Mouse (Mus musculus) adrenal gland, adult 8-10 months (tissue): ENCODE measurements around the gene Bbs1. TPM values are rescaled to one million over a fixed set of nuclear protein-coding genes. Genes with fewer than 3 reads are reported as not detected.
A peak's percentile ranks its signal among the peaks of the same experiment; 100 is the strongest.
"Not testable (repeated sequence)": the region's sequence is repeated elsewhere in the genome, so short reads cannot be mapped to it uniquely, and the experiment has no call there.

Source experiments
- DNase-seq: peaks from one replicate; pipeline ENCODE4 v3.0.0; 2022
- total RNA-seq, 4 experiments: library from RNA; stranded (reverse); gene quantifications; 2 replicates each; pipeline ENCODE4 v1.2.4; 2022

The Bbs1 gene
- total RNA-seq, 4 experiments from 2014 or later = 6.9 to 23.3 (median 12.5) TPM

DNA sequence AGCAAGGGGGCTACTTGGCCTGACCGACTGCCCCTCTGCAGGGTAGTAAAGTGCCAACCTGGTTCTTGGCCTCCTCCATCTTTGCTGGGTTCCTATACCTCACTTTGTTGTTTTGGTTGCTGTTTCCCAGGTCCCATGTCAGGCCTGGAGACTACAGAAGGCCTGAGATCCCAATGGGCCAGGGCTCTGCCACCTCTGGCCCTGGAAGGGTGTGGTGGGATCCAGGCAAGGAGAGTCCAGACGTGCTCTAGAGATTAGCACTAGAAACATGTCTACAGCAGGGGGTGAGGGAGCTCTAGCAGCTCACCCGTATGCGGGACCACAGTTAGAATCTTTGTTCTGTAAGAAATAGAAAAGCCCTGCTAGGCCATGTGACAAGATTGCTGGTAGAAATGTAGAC, 22.5 kb downstream of the Bbs1 start:
- DNase-seq = no peak

DNA sequence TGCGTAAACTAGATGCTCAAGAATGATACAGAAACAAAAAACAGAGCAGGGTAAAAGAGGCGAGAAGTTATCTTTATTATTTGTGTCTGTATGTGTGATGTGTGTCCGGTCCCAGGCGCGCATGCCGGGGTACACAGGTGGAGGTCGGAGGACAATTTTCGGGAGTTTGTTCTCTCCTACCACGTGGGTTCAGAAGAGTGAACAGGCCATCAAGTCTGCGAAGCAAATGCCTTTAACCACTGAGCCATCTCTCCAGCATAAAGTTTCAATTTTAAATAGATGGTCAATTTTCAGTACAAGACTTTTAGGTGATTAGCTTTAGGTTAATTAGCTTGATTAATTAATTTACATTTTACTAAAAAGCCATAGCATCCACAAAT, 27.1 kb downstream of the Bbs1 start:
- DNase-seq = no peak

DNA sequence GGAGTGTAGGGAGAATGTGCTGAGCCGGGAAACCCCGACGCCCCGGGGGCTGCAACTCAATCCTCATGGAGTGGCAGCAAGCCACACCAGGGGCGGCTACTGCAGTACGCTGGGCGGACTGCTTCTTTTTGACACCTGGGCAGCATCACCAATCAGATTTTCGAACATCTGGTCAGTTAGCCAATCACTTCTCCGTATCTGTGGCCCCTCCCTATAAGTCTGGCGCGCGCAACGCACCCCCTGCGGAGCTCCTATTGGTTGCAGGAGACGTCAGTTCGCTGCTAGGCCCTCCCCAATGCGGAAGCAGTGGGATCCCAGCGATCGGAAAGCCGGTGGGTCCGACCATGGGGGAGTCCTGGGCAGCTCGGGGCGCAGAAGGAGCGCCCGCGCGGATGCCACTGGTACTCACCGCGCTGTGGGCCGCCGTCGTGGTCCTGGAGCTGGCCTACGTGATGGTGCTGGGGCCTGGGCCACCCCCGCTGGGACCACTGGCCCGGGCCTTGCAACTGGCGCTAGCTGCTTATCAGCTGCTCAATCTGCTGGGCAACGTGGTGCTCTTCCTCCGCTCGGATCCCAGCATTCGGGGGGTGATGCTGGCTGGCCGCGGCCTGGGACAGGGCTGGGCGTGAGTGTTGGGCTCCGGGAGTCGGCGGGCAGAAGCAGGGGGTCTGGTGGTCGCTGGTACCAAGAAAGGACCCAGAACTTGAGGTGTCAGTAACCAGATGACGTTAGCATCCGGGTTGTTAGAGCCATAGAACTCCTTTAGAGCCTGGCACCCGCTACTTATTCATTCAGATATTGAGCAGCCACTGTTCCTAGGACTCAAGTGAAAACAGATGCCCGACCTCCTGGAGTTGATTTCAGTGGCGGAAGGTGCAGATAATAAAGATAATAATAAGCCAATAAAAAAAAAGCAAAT, 27.8 kb downstream of the Bbs1 start, which contains the start of gene Zdhhc24:
Zdhhc24 (plus strand) TSS at position 264 of the 919 bp plus-strand sequence.
- peak; percentile 94 for DNase-seq

DNA sequence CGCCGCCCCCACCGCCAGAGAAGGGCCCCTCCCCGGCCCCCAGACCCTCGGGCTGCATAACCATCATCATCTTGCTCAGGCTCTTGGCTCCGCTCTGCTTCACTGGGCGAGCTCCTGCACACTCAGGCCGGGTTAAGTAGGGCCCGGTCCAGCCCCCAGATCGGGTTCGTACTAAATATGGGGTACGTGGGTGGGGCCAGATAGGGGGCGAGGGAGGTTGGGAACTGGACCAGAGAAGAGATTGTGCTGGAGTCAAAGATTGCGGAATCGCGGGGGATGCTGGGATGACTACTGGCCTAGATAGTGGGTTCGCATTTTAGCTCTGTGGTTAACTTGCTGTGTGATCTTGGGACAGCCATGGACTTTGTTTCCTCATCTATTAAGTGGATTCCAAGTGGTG, 28.6 kb downstream of the Bbs1 start, which contains the start of gene Actn3:
Actn3 (minus strand) TSS at position 125 of the 400 bp plus-strand sequence.
- no peak for DNase-seq

DNA sequence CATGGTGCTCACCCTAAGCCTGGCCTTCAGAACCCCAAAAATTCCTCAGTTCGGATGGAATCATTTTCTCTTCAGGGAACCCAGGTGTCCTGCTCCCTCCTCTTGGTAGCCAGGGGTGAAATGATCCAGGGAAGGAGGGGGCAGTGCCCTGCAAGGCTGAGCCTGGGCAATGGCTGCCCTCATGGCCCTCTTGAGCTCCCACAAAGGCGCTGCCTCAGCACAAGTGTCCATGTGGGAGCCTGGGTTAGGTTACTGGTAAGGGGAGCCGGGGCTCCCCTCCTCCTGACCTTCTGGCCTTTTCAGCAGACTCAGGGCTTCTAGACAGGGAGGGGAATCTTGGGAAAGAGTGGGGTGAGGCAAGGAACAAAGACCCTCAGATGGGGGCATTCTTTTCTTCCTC, 29.7 kb downstream of the Bbs1 start:
- DNase-seq = no peak

DNA sequence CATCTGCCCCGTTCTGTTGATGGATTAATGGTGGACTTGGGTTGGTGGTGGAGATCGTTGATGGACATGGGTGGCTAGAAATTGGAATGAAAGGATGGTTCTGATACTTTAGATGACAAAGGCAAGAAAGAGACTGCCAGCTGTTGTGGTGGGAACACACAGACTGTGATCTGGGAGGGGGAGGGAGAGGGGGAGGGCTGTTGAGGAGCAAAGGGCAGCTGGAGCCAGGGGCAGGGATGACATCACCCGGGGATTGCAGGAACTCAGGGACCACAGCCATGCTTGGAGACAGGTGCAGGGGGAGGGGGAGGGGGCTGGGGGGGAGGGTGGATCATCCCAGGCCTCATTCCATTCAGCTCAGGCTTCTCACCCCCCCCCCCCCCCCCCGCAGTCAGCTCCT, 30.2 kb downstream of the Bbs1 start:
- no peak for DNase-seq

DNA sequence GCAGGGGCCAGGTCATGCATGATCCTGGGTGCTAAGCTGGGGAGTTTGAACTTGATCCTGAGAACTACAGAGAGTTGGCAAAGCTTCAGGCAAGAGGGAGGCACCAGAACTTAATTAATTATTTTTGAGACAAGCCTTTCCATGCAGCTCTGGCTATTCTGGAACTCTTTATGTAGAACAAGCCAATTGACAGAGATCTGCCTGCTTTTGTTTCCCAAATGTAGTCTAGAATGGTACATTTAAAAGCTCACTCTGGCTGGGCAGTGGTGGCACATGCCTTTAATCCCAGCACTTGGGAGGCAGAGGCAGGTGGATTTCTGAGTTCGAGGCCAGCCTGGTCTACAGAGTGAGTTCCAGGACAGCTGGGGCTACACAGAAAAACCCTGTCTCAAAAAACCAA, 31.8 kb downstream of the Bbs1 start:
- DNase-seq = not testable (repeated sequence)

DNA sequence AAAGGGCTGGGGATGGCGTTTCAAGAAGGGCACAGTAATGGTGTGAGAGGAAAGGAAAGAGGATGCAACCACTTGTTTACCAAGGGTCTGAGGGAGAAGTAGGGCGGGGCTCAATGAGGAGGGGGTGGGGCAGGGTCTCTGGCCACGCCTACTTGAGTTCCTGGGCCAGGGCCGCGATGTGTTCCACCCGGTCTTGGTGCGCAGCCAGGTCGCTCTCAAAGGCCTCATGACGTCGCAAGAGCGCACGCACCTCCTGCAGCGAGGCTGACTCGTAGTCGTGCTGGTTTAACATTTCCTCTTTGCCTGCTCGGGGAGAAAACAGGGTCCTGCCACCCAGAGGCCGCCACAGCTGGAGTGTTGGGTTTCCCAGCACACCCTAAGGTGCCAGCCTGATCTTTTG, 41.3 kb downstream of the Bbs1 start:
- no peak for DNase-seq

DNA sequence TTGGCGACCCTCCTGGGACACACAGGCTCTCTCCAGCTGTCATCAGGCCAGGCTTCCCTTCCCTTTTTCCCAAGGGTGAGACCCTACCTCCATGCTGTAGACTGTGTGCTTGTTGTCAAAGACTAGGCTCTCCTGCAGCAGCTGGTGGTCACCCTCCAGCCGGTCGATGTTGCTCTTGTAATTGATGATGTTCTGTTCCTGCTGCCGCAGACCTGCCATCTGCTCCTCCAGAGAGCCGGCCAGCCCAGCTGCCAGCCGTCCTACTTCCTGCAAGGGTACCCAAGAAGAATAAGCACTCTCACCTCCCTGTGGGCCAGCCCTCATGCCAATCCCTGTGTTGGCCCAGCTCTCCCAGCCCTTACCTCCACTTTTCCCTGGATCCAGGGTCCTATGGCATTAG, 43.4 kb downstream of the Bbs1 start:
- DNase-seq = no peak

DNA sequence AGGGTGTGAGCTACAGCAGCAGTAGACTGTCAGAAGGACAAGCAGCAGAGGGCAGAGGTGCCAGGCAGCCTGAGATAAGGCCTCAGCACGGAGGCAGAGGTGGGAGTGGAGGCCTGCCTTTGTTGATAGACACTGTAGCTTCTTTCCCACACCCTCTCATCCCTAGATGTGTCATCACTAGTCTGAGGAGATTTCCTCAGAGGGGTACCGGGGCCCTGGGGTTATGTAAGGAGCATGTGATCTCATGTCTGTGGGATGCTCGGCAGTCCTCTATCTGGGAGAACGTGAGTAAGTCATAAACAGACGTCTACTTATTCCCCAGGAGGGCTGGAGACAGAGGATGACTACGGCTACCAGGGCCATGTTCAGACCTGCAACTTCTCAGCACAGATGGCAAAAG, 47.3 kb downstream of the Bbs1 start:
- no peak for DNase-seq

DNA sequence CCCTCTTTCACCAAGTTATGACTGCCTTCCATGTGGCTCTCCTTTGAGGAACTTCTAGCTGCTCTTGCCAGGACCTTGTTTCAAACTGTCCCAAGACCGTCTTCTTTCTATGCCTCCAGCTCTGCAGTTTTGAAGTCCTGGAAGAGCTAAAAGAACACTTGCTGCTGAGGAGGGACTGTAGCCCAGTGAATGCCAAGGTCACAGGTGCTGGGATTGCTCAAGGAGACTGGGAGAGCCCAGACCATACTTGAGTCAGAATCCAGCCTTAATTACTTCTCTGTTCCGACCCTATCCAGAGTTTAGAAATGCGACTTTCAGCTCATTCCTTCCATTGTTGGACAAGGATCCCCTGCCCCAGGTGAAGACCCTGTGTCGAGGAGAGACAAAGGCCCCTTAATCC, 50.5 kb downstream of the Bbs1 start:
- DNase-seq = no peak

DNA sequence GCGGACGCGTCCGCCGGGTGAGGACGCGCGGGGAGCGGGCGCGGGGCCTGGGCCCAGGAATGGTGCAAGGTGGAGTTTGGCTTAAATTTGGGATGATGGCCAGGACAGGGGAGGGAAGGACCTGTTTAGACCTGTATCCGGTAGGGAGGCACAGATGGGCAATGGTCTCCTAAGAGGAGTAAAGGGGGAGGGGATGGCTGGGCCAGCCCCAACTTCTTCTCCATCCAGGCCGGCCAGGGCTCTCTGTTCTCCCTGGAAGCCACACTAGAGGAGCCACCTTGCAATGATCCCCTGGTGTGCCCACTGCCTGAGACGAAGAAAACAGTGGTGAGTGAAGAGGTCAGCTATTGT, 51.0 kb downstream of the Bbs1 start:
- no peak for DNase-seq

DNA sequence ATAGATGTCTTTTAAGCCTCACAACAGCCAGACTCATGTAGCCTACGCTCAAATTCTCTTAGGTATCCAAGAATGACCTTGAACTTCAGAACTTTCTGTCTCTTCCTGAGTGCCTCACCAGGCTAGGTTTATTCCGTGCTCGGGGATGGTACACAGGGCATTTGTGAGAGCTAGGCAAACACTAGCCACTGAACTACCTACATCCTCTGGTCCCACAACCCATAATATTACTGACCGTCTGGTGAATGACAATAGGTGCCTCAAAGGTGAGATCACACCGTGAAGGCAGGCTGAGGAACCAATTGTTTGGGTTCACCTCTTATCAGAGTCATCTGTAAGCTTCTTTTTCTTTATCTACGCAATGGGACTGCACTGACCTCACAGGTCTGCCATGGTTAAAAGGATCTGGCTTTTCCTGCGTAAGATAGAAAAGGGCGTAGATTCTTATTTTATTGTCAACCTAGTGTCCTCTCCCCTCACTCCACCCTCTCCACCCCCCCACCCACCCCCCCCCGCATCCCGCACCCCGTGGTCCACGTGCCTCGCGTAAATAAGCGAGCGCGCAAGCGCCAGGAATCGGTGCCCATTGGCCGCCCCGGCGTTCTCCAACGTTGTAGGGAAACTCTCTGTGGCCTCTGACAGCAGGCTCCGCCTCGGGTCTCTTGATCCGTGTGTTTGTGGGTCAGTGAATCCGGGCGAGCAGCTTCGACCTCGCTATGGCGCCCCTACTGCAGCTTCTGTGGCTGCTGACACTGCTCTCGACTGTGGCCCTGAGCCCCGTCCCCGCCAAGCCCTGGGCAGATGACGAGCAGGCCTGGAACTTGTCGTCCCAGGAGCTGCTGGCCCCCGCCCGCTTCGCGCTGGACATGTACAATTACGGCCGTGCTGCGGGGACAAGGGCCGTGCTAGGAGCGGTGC, 51.6 kb downstream of the Bbs1 start, which contains the start of gene Ctsf:
Ctsf (plus strand) TSS at position 579 of the 918 bp plus-strand sequence.
- peak; percentile 93 for DNase-seq

DNA sequence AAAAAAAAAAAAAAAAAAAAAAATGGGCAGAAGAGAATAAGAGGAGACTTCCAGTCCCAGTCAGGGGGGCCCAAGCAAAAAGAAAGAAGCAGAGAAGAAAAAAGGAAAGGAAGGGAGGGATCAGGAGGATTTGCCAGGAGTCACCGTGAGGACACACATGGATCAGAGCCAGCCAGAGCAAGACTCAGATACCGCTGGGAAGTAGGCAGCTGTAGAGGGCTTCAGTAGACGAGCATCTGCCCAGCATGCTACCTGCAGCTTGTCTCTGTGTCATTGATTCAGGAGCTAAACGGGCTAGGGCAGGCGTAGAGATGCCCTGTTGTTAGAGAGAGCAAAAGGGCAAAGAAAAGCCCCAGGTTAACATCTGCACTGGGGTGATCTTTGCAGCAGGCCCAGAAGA, 56.1 kb downstream of the Bbs1 start:
- DNase-seq = no peak

DNA sequence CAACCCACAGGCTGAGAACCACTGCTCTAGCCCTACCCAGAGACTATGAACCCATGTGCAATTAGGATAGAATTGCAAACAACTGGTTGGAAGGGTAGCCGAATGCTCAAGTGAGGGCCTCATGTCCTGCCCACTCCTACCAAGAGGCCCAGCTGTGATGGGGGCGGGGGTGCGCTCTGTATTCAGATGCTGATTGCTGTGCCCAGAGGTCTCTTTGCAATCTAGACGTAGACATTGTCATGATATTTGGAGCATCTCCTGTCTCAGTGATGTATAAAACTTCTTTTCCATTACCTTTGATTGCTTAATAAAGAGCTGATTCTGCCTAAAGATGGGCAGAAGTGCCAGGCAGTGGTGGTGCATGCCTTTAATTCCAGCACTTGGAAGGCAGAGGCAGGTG, 56.6 kb downstream of the Bbs1 start:
- no peak for DNase-seq

DNA sequence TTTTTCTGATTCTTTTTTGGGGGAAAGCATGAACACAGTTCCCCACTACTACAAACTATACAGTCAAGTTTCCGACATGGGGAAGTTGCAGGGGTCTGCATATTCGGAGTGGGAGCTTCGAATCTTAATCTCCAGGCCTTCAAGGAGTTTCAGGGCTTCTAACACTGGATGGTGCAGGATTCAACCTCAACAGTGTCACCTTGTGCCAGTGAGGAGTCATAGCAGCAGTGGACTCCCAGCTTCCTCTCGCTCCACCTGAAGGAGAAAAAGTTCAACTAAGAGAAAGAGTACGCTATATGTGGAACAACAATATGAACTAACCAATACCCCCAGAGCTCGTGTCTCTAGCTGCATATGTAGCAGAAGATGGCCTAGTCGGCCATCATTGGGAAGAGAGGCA, 58.9 kb downstream of the Bbs1 start:
- no peak for DNase-seq

DNA sequence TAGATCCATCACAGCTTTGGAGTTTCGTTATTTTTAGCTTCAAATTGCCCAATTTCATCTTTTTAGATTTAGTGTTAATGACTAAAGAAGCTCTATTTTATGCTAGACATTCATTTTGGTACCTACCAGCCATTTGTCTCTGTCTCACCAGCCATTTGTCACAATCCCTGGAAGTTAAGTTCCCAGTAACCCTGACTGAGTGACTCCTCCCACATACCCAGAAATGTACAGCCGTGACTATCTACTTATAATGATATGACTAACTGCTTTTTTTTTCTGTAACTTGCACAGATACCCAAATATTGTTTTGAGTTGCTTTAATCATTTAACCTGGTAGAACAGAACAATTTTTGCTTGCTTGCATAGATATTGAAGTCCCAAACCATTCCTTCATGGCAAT, 60.6 kb downstream of the Bbs1 start:
- DNase-seq = no peak

DNA sequence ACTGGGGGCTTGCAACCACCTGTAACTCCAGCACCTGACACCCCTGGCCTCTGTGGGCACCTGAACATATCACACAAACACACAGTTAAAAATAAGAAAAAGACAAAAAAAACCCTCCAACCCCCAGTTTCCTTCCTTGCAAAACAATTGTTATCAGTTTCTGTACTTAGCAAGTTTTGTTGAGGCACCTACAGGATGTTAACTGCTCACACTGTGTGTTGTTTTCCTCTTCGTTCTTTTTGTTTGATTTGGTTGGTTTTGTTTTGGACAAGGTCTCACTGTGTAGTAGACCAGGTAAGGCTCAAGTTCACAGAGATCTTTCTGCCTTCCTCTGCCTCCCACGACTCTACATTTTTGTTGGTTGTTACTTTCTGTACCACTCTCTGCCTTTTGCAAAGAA, 63.8 kb downstream of the Bbs1 start:
- DNase-seq = no peak

DNA sequence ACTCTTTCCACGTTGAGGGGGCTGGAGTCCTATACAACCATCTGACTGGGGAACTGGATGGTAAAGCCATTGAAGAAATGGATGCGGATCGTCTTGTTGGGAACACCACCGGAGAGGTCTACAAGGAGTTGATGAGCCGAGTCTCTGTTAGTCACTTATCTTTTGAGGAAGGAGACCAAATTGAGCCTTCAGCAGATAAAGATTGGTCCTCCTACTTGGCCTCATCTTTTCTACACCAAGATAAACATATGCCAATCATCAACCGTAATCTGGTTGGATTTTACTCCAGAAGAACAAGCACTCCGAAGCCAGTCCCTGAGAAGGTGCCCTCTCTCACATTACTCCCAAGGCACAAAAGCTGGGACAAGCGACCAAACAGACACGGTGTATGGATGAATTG, 65.6 kb downstream of the Bbs1 start:
- DNase-seq = no peak

DNA sequence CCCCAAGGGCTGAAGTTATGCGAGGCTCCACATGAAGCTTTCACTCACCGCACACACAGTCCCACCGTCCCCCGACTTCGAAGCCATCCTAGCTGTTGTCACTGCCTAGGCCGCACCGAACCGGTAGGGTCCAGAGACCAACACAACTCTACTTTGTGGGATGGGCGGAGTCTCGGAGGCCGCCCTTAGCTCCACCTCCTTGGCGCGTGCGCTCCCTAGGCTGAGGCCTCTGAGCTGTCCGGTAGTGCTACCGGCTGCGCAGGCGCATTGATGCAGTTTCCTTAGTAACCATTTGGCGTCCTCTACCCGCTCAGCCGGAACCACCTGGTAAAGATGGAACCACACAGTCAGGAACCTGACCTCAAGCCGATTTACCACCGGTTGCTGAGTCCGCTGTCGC, 67.3 kb downstream of the Bbs1 start, which contains the start of the genes Ccs and Ccdc87:
Ccs (minus strand) TSS at position 184 of the 400 bp plus-strand sequence.
Ccdc87 (plus strand) TSS at position 218 of the 400 bp plus-strand sequence.
- peak; percentile 96 for DNase-seq

DNA sequence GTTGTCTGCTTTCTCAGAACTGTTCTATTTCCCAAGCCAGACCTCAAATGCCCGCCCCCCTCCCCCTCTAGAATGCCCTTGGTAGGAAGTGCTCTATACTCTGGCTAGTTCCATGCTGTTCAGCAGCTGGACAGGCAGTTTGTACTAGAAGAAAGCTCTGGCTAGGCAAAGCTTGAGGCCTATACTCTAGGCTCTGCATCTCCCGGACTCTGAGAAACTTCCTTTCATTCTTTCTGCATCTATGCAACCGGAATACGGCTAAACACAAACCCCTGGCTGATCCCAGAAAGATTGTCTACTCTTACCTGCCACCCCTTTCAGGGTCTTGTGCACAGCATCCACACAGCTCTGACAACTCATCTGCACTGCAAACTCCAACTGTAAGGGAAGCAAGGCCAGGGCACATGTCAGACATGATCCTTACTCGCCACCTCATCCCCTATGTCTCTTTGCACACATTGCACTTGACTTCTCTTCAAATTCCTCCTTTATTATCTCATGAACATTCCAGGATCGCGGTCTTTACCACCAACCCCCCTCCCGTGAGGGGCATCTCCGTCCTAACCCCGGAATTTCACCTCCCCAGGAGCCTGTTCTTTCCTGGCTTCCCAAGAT, 67.8 kb downstream of the Bbs1 start:
- DNase-seq = no peak

DNA sequence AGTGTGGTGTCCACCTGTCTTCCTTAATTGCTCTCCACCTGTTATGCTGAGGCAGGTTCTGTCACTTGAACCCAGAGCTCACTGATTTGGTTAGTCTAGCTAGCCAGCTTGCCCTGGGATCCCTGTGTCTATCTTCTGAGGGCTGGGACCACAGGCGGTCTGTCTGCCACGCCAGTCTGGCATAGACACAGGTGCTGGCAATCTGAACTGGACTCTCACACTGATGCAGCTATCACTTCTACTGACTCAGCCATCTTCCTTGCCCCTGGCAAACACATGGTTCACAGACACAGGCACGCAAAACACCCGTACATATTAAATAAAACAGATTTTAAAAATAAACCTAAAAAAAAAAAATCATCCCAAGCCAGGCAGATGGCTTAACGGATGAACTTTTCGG, 69.4 kb downstream of the Bbs1 start:
- DNase-seq = no peak
